Mouse (Mus musculus): ENCODE data around the gene Metap1. TPM values are rescaled to one million over a fixed set of nuclear protein-coding genes. Genes with fewer than 3 reads are reported as not detected.
"Not testable (repeated sequence)": the region's sequence is repeated elsewhere in the genome, so short reads cannot be mapped to it uniquely, and the experiment has no call there.

The Metap1 gene
- polyA plus RNA-seq, 1 experiment from 2014 or later = 60.3 TPM

GRCm38 (mm10) chr3:138494565-138494964 lies 5.2 kb upstream of the Metap1 start:
- Histone ChIP-seq H3K27ac (replicated peaks; ENCODE audit: low read depth, low read length) (no peak overlapping the region), H3K9me3 (ENCODE audit: control insufficient read depth, low read length) (no peaks in the 10 kb centered on the region), H3K4me2 (ENCODE audit: low read length) (no peak overlapping the region), H3K27me3 (ENCODE audit: control insufficient read depth, insufficient read depth, low read length) (no peaks in the 10 kb centered on the region), H3K4me3 (replicated peaks; ENCODE audit: low read depth, low read length) (no peak overlapping the region), H3K9ac (replicated peaks; ENCODE audit: low read length) (no peak overlapping the region), H3K4me1 (ENCODE audit: control insufficient read depth, insufficient read depth, low read length) (no peaks in the 10 kb centered on the region; the same call in 1 of the 2 replicates), H3K36me3 (ENCODE audit: control insufficient read depth, insufficient read depth, low read length) (no peaks in the 10 kb centered on the region)
- ATAC-seq (ENCODE audit: low FRiP score, low TSS enrichment) = no peak
- no peak for DNase-seq
- 43% methylated on average over 1 of the region's 1 CpGs for WGBS

GRCm38 (mm10) chr3:138493668-138494067 lies 4.4 kb upstream of the Metap1 start:
- DNase-seq = no peak
- no peak overlapping the region for H3K9ac ChIP-seq (replicated peaks; ENCODE audit: low read length)
- no peaks in the 10 kb centered on the region for H3K27me3 ChIP-seq (ENCODE audit: control insufficient read depth, insufficient read depth, low read length)
- H3K4me2 ChIP-seq (ENCODE audit: low read length) = no peak overlapping the region
- H3K27ac ChIP-seq (replicated peaks; ENCODE audit: low read depth, low read length) = no peak overlapping the region
- no peak overlapping the region for H3K4me3 ChIP-seq (replicated peaks; ENCODE audit: low read depth, low read length)
- no peaks in the 10 kb centered on the region for H3K36me3 ChIP-seq (ENCODE audit: control insufficient read depth, insufficient read depth, low read length)
- H3K4me1 ChIP-seq (ENCODE audit: control insufficient read depth, insufficient read depth, low read length) = no peaks in the 10 kb centered on the region
- no peak for ATAC-seq (ENCODE audit: low FRiP score, low TSS enrichment)
- WGBS = 89% methylated on average over 3 of the region's 3 CpGs
- no peaks in the 10 kb centered on the region for H3K9me3 ChIP-seq (ENCODE audit: control insufficient read depth, low read length)

DNA sequence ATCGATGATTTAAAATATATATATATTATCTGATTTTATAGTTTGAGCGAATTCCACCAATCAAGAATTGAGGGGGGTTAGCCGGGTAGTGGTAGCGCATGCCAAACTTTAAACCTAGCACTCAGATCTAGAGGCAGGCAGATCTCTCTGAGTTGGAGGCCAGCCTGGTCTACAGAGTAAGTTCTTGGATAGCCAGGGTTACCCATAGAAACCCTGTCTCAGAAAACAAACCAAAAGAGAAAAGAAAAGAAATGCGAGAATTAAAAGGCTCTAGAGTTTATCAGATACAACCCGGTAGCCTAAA lies 671 bp upstream of the Metap1 start:
- Histone ChIP-seq H3K9me3 (ENCODE audit: control insufficient read depth, low read length) (no peaks in the 10 kb centered on the region), H3K4me1 (ENCODE audit: control insufficient read depth, insufficient read depth, low read length) (peaks cover 8% of the 10 kb centered on the region), H3K4me2 (ENCODE audit: low read length) (peak overlapping the region; percentile 72), H3K27me3 (ENCODE audit: control insufficient read depth, insufficient read depth, low read length) (no peaks in the 10 kb centered on the region), H3K4me3 (replicated peaks; ENCODE audit: low read depth, low read length) (peak overlapping the region; percentile 84), H3K36me3 (ENCODE audit: control insufficient read depth, insufficient read depth, low read length) (no peaks in the 10 kb centered on the region), H3K9ac (replicated peaks; ENCODE audit: low read length) (peak overlapping the region; percentile 36), H3K27ac (replicated peaks; ENCODE audit: low read depth, low read length) (no peak overlapping the region)
- DNase-seq = no peak
- ATAC-seq (ENCODE audit: low FRiP score, low TSS enrichment) = no peak
- 33% methylated on average over 6 of the region's 6 CpGs for WGBS

- peaks cover 8% of the 10 kb centered on the region for H3K4me1 ChIP-seq (ENCODE audit: control insufficient read depth, insufficient read depth, low read length)
- ATAC-seq (ENCODE audit: low FRiP score, low TSS enrichment) (peak; percentile 82; the same call in 1 of the 2 replicates), DNase-seq (peak; percentile 53)
- peak overlapping the region; percentile 78 for H3K9ac ChIP-seq (replicated peaks; ENCODE audit: low read length)
- H3K9me3 ChIP-seq (ENCODE audit: control insufficient read depth, low read length) = no peaks in the 10 kb centered on the region
- H3K36me3 ChIP-seq (ENCODE audit: control insufficient read depth, insufficient read depth, low read length) = 0 out of 2 replicates have a peak, but pooled peaks cover 3% of the 10 kb centered on the region
- no peaks in the 10 kb centered on the region for H3K27me3 ChIP-seq (ENCODE audit: control insufficient read depth, insufficient read depth, low read length)
- peak overlapping the region; percentile 73 for H3K27ac ChIP-seq (replicated peaks; ENCODE audit: low read depth, low read length)
- H3K4me3 ChIP-seq (replicated peaks; ENCODE audit: low read depth, low read length) = peak overlapping the region; percentile 84
- peak overlapping the region; percentile 72 for H3K4me2 ChIP-seq (ENCODE audit: low read length)
- under 1% methylated on average over 61 of the region's 61 CpGs for WGBS
Measured at GRCm38 (mm10) chr3:138488584-138489326, 560 bp downstream of the Metap1 start.

GRCm38 (mm10) chr3:138483240-138483639 lies 6.1 kb downstream of the Metap1 start:
- H3K27ac ChIP-seq (replicated peaks; ENCODE audit: low read depth, low read length) = no peak overlapping the region
- 95% methylated on average over 2 of the region's 2 CpGs for WGBS
- peaks cover 32% of the 10 kb centered on the region for H3K36me3 ChIP-seq (ENCODE audit: control insufficient read depth, insufficient read depth, low read length)
- ATAC-seq (ENCODE audit: low FRiP score, low TSS enrichment) (no peak), DNase-seq (no peak)
- H3K9ac ChIP-seq (replicated peaks; ENCODE audit: low read length) = no peak overlapping the region
- no peaks in the 10 kb centered on the region for H3K9me3 ChIP-seq (ENCODE audit: control insufficient read depth, low read length)
- H3K27me3 ChIP-seq (ENCODE audit: control insufficient read depth, insufficient read depth, low read length) = no peaks in the 10 kb centered on the region
- H3K4me1 ChIP-seq (ENCODE audit: control insufficient read depth, insufficient read depth, low read length) = peaks cover 7% of the 10 kb centered on the region
- H3K4me3 ChIP-seq (replicated peaks; ENCODE audit: low read depth, low read length) = no peak overlapping the region
- H3K4me2 ChIP-seq (ENCODE audit: low read length) = no peak overlapping the region

DNA sequence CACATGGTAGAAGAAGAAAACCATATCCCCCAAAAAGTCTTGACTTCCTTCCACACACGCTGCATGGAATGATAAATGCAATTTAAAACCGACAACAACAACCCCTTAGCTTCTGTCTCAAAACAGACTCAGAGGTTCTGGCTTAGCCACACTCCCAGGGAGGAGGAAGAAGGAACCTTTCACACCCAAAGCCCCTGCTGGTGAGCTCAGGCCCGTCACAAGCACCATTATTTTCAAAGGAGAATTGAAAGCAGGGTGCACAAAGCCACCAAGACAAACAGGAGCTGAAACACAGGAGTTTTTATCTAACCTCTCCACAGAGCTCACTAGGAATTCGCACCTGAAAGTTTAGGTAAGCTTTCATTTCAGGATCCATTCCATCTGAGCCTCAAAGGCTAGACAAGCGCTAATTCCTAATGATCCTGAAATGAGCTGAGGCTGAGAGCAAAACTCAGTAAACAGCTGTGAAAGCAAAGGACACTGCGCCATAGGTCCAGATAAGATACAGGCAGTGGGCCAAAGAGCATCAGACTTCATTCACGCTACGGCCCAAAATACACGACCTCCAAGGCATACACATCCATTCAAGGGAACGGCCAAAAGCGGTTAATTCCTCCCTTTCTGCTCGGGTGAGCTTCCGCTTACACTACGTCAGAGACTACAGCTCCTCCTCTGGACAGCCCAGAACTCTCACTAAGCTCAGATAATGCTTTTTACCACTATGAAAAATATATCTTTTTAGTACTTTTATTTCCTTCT lies 7.6 kb downstream of the Metap1 start:
- no peak overlapping the region for H3K4me3 ChIP-seq (replicated peaks; ENCODE audit: low read depth, low read length)
- no peak overlapping the region for H3K27ac ChIP-seq (replicated peaks; ENCODE audit: low read depth, low read length)
- H3K4me1 ChIP-seq (ENCODE audit: control insufficient read depth, insufficient read depth, low read length) = no peaks in the 10 kb centered on the region
- 65% methylated on average over 14 of the region's 14 CpGs for WGBS
- H3K4me2 ChIP-seq (ENCODE audit: low read length) = no peak overlapping the region
- H3K9me3 ChIP-seq (ENCODE audit: control insufficient read depth, low read length) = no peaks in the 10 kb centered on the region
- DNase-seq = no peak
- no peak for ATAC-seq (ENCODE audit: low FRiP score, low TSS enrichment)
- peaks cover 36% of the 10 kb centered on the region for H3K36me3 ChIP-seq (ENCODE audit: control insufficient read depth, insufficient read depth, low read length)
- H3K27me3 ChIP-seq (ENCODE audit: control insufficient read depth, insufficient read depth, low read length) = no peaks in the 10 kb centered on the region
- no peak overlapping the region for H3K9ac ChIP-seq (replicated peaks; ENCODE audit: low read length)

- Histone ChIP-seq H3K27ac (replicated peaks; ENCODE audit: low read depth, low read length) (no peak overlapping the region), H3K4me2 (ENCODE audit: low read length) (no peak overlapping the region), H3K4me1 (ENCODE audit: control insufficient read depth, insufficient read depth, low read length) (no peaks in the 10 kb centered on the region), H3K9ac (replicated peaks; ENCODE audit: low read length) (no peak overlapping the region), H3K27me3 (ENCODE audit: control insufficient read depth, insufficient read depth, low read length) (no peaks in the 10 kb centered on the region), H3K9me3 (ENCODE audit: control insufficient read depth, low read length) (no peaks in the 10 kb centered on the region), H3K4me3 (replicated peaks; ENCODE audit: low read depth, low read length) (no peak overlapping the region), H3K36me3 (ENCODE audit: control insufficient read depth, insufficient read depth, low read length) (peaks cover 33% of the 10 kb centered on the region)
- DNase-seq (no peak), ATAC-seq (ENCODE audit: low FRiP score, low TSS enrichment) (no peak)
- WGBS = 98% methylated on average over 8 of the region's 8 CpGs
Measured at GRCm38 (mm10) chr3:138479489-138479888, 9.8 kb downstream of the Metap1 start.

DNA sequence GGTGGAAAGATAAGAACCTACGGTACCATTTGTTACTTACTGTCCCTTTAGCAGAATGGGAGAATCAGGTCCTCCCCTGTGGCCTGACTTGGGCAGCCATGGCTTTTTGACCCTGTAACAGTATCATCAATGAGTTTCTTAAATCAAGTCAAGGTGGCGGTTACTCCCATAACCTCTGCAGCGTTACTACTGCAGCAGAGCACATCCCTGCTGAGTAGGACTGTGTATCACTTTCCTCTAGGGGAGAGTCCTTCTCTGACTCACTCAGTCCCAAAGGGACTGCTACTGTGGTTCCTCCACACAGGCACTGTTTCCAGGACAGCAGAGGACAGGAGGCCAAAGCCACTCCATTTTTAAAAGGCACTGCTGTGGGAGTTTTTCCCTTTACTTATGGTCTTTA lies 18.2 kb downstream of the Metap1 start:
- Histone ChIP-seq H3K9me3 (ENCODE audit: control insufficient read depth, low read length) (no peaks in the 10 kb centered on the region), H3K4me1 (ENCODE audit: control insufficient read depth, insufficient read depth, low read length) (no peaks in the 10 kb centered on the region), H3K4me3 (replicated peaks; ENCODE audit: low read depth, low read length) (no peak overlapping the region), H3K27me3 (ENCODE audit: control insufficient read depth, insufficient read depth, low read length) (no peaks in the 10 kb centered on the region), H3K4me2 (ENCODE audit: low read length) (no peak overlapping the region), H3K9ac (replicated peaks; ENCODE audit: low read length) (no peak overlapping the region), H3K27ac (replicated peaks; ENCODE audit: low read depth, low read length) (no peak overlapping the region), H3K36me3 (ENCODE audit: control insufficient read depth, insufficient read depth, low read length) (peaks cover 64% of the 10 kb centered on the region)
- WGBS = 91% methylated on average over 3 of the region's 3 CpGs
- no peak for ATAC-seq (ENCODE audit: low FRiP score, low TSS enrichment)
- no peak for DNase-seq

DNA sequence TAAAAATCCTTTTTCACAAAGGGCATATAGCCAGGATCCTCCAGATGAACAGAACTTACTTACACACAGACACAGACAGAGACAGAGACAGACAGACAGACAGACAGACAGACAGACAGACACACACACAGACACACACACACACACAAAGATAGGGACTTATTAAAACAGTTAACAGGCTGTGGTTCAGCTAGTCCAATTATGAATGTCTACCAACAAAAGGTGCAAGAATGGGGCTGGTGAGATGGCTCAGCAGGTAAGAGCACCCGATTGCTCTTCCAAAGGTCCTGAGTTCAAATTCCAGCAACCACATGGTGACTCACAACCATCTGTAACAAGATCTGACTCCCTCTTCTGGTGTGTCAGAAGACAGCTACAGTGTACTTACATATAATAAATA lies 22.7 kb downstream of the Metap1 start:
- H3K27ac ChIP-seq (replicated peaks; ENCODE audit: low read depth, low read length); DNase-seq; H3K27me3 ChIP-seq (ENCODE audit: control insufficient read depth, insufficient read depth, low read length); H3K9ac ChIP-seq (replicated peaks; ENCODE audit: low read length); H3K4me3 ChIP-seq (replicated peaks; ENCODE audit: low read depth, low read length); H3K4me1 ChIP-seq (ENCODE audit: control insufficient read depth, insufficient read depth, low read length); H3K9me3 ChIP-seq (ENCODE audit: control insufficient read depth, low read length); H3K4me2 ChIP-seq (ENCODE audit: low read length); ATAC-seq (ENCODE audit: low FRiP score, low TSS enrichment): not testable (repeated sequence)
- peaks cover 79% of the 10 kb centered on the region for H3K36me3 ChIP-seq (ENCODE audit: control insufficient read depth, insufficient read depth, low read length)
- 90% methylated on average over 1 of the region's 1 CpGs for WGBS
